Comparison of ENCODE assay signal across 9 mouse cellular contexts in the genomic region with DNA sequence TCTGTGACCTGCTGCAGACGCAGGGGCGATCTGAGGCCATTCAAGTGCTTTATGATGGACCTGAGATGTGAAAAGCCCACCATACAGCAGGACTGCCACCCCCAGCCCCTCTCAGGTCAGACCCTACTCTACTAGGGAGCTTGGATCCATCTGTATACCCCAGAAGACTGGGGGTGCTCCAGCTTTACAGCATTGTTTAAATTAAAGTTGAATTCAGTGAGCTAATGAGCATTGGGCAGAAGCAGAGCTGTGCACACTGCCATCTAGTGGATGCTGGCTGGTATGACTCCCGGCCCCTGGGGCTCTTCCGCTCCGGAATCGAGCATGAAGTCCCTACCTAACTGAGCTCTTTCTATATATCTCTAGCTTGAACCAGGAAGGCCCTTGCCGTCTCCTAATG.
DNase-seq lines count a peak whose midpoint lies in the region; ATAC-seq and TF ChIP-seq lines count a peak whose summit lies in the region.
"Had no signal": no experiment of that assay in that cellular context is flagged by ENCODE, and none has a peak within 500 bp of the region (broad histone marks: within the 10 kb centered on the region; RNA-seq: fewer than 3 reads in every experiment).

No protein-coding gene starts in this region.

- no peaks in the 10 kb centered on the region for H3K79me2 ChIP-seq in MEL (ENCODE audit: control insufficient read depth, insufficient read depth, low read length, poor library complexity)

- peak; percentile 69 for TF ChIP-seq RAD21 in MEL (IDR thresholded peaks at IDR 0.05; ENCODE audit: low read depth, low read length)

- H3K4me1 ChIP-seq in MEL (ENCODE audit: control insufficient read depth in 1 of 2, insufficient read depth in 2 of 2, low read length in 2 of 2): no peaks in the 10 kb centered on the region
- no peaks in the 10 kb centered on the region for H3K4me1 ChIP-seq in bone marrow macrophage, adult 2 months (ENCODE audit: control insufficient read depth, insufficient read depth, low read length)
- peaks cover 4% of the 10 kb centered on the region; the same call in 1 of the 2 replicates for H3K4me1 ChIP-seq in embryonic facial prominence, embryonic 13.5 days
- no peaks in the 10 kb centered on the region for H3K4me1 ChIP-seq in heart, postnatal 0 days (ENCODE audit: control insufficient read depth, insufficient read depth)
- no peaks in the 10 kb centered on the region for H3K4me1 ChIP-seq in liver, postnatal 0 days (ENCODE audit: insufficient read depth)
- H3K4me1 ChIP-seq in neural tube, embryonic 14.5 days (ENCODE audit: control insufficient read depth, insufficient read depth, low read length): no peaks in the 10 kb centered on the region

- H3K36me3 ChIP-seq in MEL (ENCODE audit: control insufficient read depth in 1 of 2, insufficient read depth in 2 of 2, low read length in 2 of 2): no peaks in the 10 kb centered on the region
- H3K36me3 ChIP-seq in embryonic facial prominence, embryonic 13.5 days: peaks cover 3% of the 10 kb centered on the region; the same call in 1 of the 2 replicates
- peaks cover 49% of the 10 kb centered on the region for H3K36me3 ChIP-seq in heart, postnatal 0 days (replicated peaks; ENCODE audit: control insufficient read depth, insufficient read depth, low read length)
- no peaks in the 10 kb centered on the region for H3K36me3 ChIP-seq in liver, postnatal 0 days (replicated peaks; ENCODE audit: insufficient read depth, low read length)
- no peaks in the 10 kb centered on the region for H3K36me3 ChIP-seq in neural tube, embryonic 14.5 days (ENCODE audit: control insufficient read depth, insufficient read depth, low read length)
- H3K36me3 ChIP-seq: limb, embryonic 15.5 days had no signal

- H3K4me2 ChIP-seq in embryonic facial prominence, embryonic 13.5 days: peak overlapping the region; percentile 39
- H3K4me2 ChIP-seq in heart, postnatal 0 days (ENCODE audit: low read depth, low read length): no peak overlapping the region
- H3K4me2 ChIP-seq in liver, postnatal 0 days (ENCODE audit: low read depth, low read length): no peak overlapping the region
- no peak overlapping the region for H3K4me2 ChIP-seq in neural tube, embryonic 14.5 days (ENCODE audit: low read depth, low read length)
- H3K4me2 ChIP-seq: limb, embryonic 15.5 days had no signal

- TF ChIP-seq POLR2A in MEL (IDR thresholded peaks at IDR 0.05; ENCODE audit: control insufficient read depth in 1 of 2, insufficient read depth in 1 of 2, low read depth in 1 of 2, low read length in 2 of 2, poor library complexity in 1 of 2): no peak
- TF ChIP-seq POLR2A in bone marrow macrophage, adult 2 months (IDR thresholded peaks at IDR 0.05; ENCODE audit: borderline replicate concordance, low read depth, low read length): no peak

- peak; percentile 18 for DNase-seq in MEL (ENCODE audit: low read depth, low spot score)
- peak; percentile 51 for DNase-seq in heart, postnatal 0 days (ENCODE audit: low spot score)
- DNase-seq in kidney, postnatal 36 days: peak; percentile 27 to 71
- peak; percentile 67 for DNase-seq in liver, postnatal 0 days
- peak; percentile 25 to 32 for DNase-seq in thymus, postnatal 36 days

- no peak overlapping the region for H3K27ac ChIP-seq in MEL (ENCODE audit: control insufficient read depth, low read depth, low read length)
- H3K27ac ChIP-seq in bone marrow macrophage, adult 2 months (ENCODE audit: insufficient read depth, low read depth, low read length): no peak overlapping the region
- no peak overlapping the region for H3K27ac ChIP-seq in embryonic facial prominence, embryonic 13.5 days
- no peak overlapping the region for H3K27ac ChIP-seq in heart, postnatal 0 days (ENCODE audit: low read depth)
- no peak overlapping the region for H3K27ac ChIP-seq in liver, postnatal 0 days (ENCODE audit: low read depth)
- H3K27ac ChIP-seq in neural tube, embryonic 14.5 days (ENCODE audit: low read depth, low read length): no peak overlapping the region
- H3K27ac ChIP-seq: limb, embryonic 15.5 days had no signal

- TF ChIP-seq CTCF in MEL (IDR thresholded peaks at IDR 0.05 in 2 of 3, conservative IDR thresholded peaks at IDR 0.05 in 1 of 3; ENCODE audit: control insufficient read depth in 1 of 3, insufficient read depth in 1 of 3, low read depth in 2 of 3, low read length in 3 of 3, poor library complexity in 1 of 3, severe bottlenecking in 1 of 3): peak; percentile 63 to 77 (median 72)
- TF ChIP-seq CTCF in bone marrow macrophage, adult 2 months (IDR thresholded peaks at IDR 0.05; ENCODE audit: low read depth, low read length): peak; percentile 86
- TF ChIP-seq CTCF in heart, postnatal 0 days (IDR thresholded peaks at IDR 0.05; ENCODE audit: low read depth): peak; percentile 77
- peak; percentile 89 for TF ChIP-seq CTCF in liver, postnatal 0 days (IDR thresholded peaks at IDR 0.05; ENCODE audit: low read depth)

- ATAC-seq in embryonic facial prominence, embryonic 13.5 days (ENCODE audit: insufficient number of reproducible peaks, insufficient read depth, low FRiP score, low TSS enrichment, low read depth): no peak
- ATAC-seq in heart, postnatal 0 days (ENCODE audit: insufficient read depth, low read depth): peak; percentile 39; the same call in 1 of the 2 replicates
- 0 out of 2 replicates have a peak, but pooled peaks have one; percentile 36 for ATAC-seq in liver, postnatal 0 days
- ATAC-seq in neural tube, embryonic 14.5 days (ENCODE audit: low read depth): peak; percentile 80

- no peak overlapping the region for H3K4me3 ChIP-seq in MEL (ENCODE audit: control insufficient read depth in 1 of 2, insufficient read depth in 1 of 2, low read depth in 2 of 2, low read length in 2 of 2)
- H3K4me3 ChIP-seq in bone marrow macrophage, adult 2 months (ENCODE audit: insufficient read depth, low read length): no peak overlapping the region
- 0 out of 2 replicates have a peak overlapping the region, but pooled peaks have one; percentile 12 for H3K4me3 ChIP-seq in embryonic facial prominence, embryonic 13.5 days
- no peak overlapping the region for H3K4me3 ChIP-seq in heart, postnatal 0 days (ENCODE audit: low read depth, low read length)
- no peak overlapping the region for H3K4me3 ChIP-seq in liver, postnatal 0 days (ENCODE audit: low read depth, low read length)
- H3K4me3 ChIP-seq in neural tube, embryonic 14.5 days (ENCODE audit: low read depth, low read length): no peak overlapping the region
- H3K4me3 ChIP-seq: limb, embryonic 15.5 days had no signal

- no peak for TF ChIP-seq EP300 in MEL (IDR thresholded peaks at IDR 0.05; ENCODE audit: low read depth in 1 of 2, low read length in 2 of 2)
- TF ChIP-seq EP300 in heart, postnatal 0 days (IDR thresholded peaks at IDR 0.05; ENCODE audit: low read depth): no peak
- no peak for TF ChIP-seq EP300 in liver, postnatal 0 days (IDR thresholded peaks at IDR 0.05; ENCODE audit: low read depth)

- no peak overlapping the region for H3K9ac ChIP-seq in MEL (ENCODE audit: control insufficient read depth, low read depth, low read length, poor library complexity, severe bottlenecking)
- no peak overlapping the region for H3K9ac ChIP-seq in embryonic facial prominence, embryonic 13.5 days
- H3K9ac ChIP-seq in heart, postnatal 0 days (replicated peaks; ENCODE audit: low read depth, low read length): no peak overlapping the region
- no peak overlapping the region for H3K9ac ChIP-seq in liver, postnatal 0 days (replicated peaks)
- no peak overlapping the region for H3K9ac ChIP-seq in neural tube, embryonic 14.5 days (replicated peaks; ENCODE audit: low read depth, low read length)
- H3K9ac ChIP-seq: limb, embryonic 15.5 days had no signal

- 28% methylated on average over 7 of the region's 7 CpGs for WGBS in embryonic facial prominence, embryonic 13.5 days
- WGBS in heart, postnatal 0 days: 35% methylated on average over 7 of the region's 7 CpGs
- 37% methylated on average over 7 of the region's 7 CpGs for WGBS in liver, postnatal 0 days (ENCODE audit: insufficient replicate concordance)
- 35% methylated on average over 7 of the region's 7 CpGs for WGBS in neural tube, embryonic 14.5 days

- no peaks in the 10 kb centered on the region for H3K27me3 ChIP-seq in MEL (ENCODE audit: control insufficient read depth in 1 of 2, insufficient read depth in 2 of 2, low read length in 2 of 2)
- no peaks in the 10 kb centered on the region for H3K27me3 ChIP-seq in embryonic facial prominence, embryonic 13.5 days
- H3K27me3 ChIP-seq in heart, postnatal 0 days (ENCODE audit: control insufficient read depth, insufficient read depth, low read length): no peaks in the 10 kb centered on the region
- no peaks in the 10 kb centered on the region for H3K27me3 ChIP-seq in liver, postnatal 0 days (ENCODE audit: insufficient read depth, low read length)
- H3K27me3 ChIP-seq in neural tube, embryonic 14.5 days (ENCODE audit: control insufficient read depth, insufficient read depth, low read length): no peaks in the 10 kb centered on the region
- H3K27me3 ChIP-seq: limb, embryonic 15.5 days had no signal

- H3K9me3 ChIP-seq in MEL (replicated peaks; ENCODE audit: insufficient read depth, low read length): no peaks in the 10 kb centered on the region
- H3K9me3 ChIP-seq in embryonic facial prominence, embryonic 13.5 days: no peaks in the 10 kb centered on the region
- no peaks in the 10 kb centered on the region for H3K9me3 ChIP-seq in heart, postnatal 0 days (replicated peaks; ENCODE audit: control insufficient read depth, low read length)
- no peaks in the 10 kb centered on the region for H3K9me3 ChIP-seq in liver, postnatal 0 days (ENCODE audit: low read length)
- no peaks in the 10 kb centered on the region for H3K9me3 ChIP-seq in neural tube, embryonic 14.5 days (ENCODE audit: control insufficient read depth, low read length)
- H3K9me3 ChIP-seq: limb, embryonic 15.5 days had no signal

TF ChIP-seq in MEL, 35 proteins besides CTCF, POLR2A, EP300 and RAD21:
- no peak for TF ChIP-seq POLR2AphosphoS2 (IDR thresholded peaks at IDR 0.05; ENCODE audit: low read length)
- TF ChIP-seq TBP (IDR thresholded peaks at IDR 0.05; ENCODE audit: low read depth, low read length): no peak
- peak; percentile 80 for TF ChIP-seq SMC3 (IDR thresholded peaks at IDR 0.05; ENCODE audit: low read depth, low read length)
- no peak for TF ChIP-seq JUND (IDR thresholded peaks at IDR 0.05; ENCODE audit: low read depth, low read length)
- TF ChIP-seq ZKSCAN1 (IDR thresholded peaks at IDR 0.05; ENCODE audit: low read depth, low read length): no peak
- no peak for TF ChIP-seq MYB (IDR thresholded peaks at IDR 0.05; ENCODE audit: low read depth, low read length)
- no peak for TF ChIP-seq CHD1 (IDR thresholded peaks at IDR 0.05; ENCODE audit: low read depth, low read length)
- TF ChIP-seq ZC3H11A (IDR thresholded peaks at IDR 0.05; ENCODE audit: low read depth, low read length): peak; percentile 38; the same call in 1 of the 2 replicates
- TF ChIP-seq POLR2AphosphoS5 (IDR thresholded peaks at IDR 0.05; ENCODE audit: borderline replicate concordance, low read depth, low read length): no peak
- TF ChIP-seq ELF1 (IDR thresholded peaks at IDR 0.05; ENCODE audit: low read depth, low read length): no peak
- TF ChIP-seq UBTF (IDR thresholded peaks at IDR 0.05; ENCODE audit: borderline replicate concordance, insufficient read depth, low read depth, low read length): no peak
